Mouse (Mus musculus): ENCODE data around the gene Zp2. TPM values are rescaled to one million over a fixed set of nuclear protein-coding genes. Genes with fewer than 3 reads are reported as not detected.

Zp2 gene
- 0.39 TPM for polyA plus RNA-seq (2014; fragmentation: Illumina TruSeq; extraction: RNeasy Lipid Tissue Mini Kit (QIAGEN cat#74804); ENCODE audit: low read depth, low replicate concordance)

DNA sequence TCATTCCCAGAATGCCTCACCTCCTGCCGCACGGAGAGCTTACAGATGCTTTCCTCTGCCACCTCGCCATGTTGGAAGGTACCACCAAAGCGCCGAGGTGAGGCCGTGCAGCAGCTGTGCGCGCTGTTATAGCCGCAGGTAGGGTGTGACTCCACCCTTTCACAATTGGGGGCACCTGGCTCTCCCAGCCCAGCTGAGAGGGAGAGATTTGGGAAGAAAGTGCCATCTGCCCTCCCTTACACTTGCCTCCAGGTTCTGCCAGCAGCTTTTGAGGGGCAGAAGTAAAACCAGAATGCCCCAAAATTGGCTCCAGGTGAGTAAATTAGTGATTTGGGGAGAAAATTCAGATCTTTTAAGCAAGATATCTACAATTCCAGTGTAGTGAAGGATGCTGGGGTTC is at the start of gene Zp2:
Gene Zp2 (minus strand): TSS at position 101 of the 400 bp plus-strand sequence.

DNA sequence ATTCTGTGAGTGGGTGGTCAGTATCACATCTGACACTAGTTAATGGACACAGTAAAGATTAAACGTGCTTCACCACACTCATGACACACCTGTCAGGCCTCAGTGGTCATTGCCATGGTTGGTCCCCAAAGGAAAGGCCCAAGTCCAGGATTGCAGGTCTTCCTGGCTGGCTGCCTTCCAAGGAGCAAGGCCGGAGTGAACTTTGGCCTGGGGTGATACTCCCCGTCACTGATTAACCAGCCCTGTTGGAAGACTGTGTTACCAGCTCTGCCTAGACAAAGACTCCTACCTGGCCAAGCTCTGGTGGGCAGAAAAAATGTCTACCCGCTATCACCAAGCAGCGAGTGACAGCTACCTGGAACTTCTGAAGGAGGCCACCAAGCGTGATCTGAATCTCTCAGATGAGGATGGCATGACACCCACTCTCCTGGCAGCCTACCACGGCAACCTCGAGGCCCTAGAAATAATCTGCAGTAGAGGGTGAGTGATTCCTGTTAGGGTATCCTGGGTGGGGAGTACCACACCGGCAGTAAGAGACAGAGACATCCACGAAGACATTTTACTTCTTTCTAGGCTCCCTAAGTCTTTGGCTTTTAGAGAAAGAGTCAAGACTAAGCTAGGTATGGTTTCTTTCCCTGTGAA is 28.6 kb upstream of the Zp2 start, which contains the start of gene Anks4b:
Gene Anks4b (plus strand): TSS at position 256 of the 642 bp plus-strand sequence.

GRCm38 (mm10) chr7:120102164-120102972 is 42.7 kb downstream of the Zp2 start, which contains the start of gene Tmem159:
Tmem159 (plus strand) TSS chr7:120102353.

DNA sequence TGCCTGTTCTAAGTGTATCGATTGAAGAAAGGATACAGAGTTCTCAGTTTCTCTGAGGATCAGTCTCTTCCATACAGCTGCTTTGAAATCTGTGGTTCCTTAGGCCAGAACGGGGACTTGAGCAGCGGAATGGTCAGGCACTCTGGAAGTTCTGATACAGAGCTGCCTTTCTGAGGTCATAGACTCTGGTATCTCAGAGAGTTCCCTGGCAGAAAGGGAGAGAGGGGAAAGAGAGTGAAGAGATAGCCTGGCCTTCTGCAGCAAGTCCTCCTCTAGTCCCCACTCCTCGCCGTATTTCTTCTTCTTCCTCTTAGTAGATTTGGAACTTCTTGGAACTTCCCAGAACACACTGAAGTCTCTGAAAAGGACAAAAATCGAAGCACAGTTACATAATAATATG is 49.9 kb downstream of the Zp2 start, which contains the start of gene Dnah3:
Gene Dnah3 (minus strand): TSS at position 101 of the 400 bp plus-strand sequence.

Other genes starting within 250 kb of the Zp2 start
- gene Lyrm1, start 249.4 kb downstream of the Zp2 start, polyA plus RNA-seq (2014; fragmentation: Illumina TruSeq; extraction: RNeasy Lipid Tissue Mini Kit (QIAGEN cat#74804); ENCODE audit: low read depth, low replicate concordance), result 10.9 TPM
- 5.8 TPM for gene Dcun1d3, start 249.0 kb downstream of the Zp2 start, polyA plus RNA-seq (2014; fragmentation: Illumina TruSeq; extraction: RNeasy Lipid Tissue Mini Kit (QIAGEN cat#74804); ENCODE audit: low read depth, low replicate concordance)
- not detected for gene Dnah3, start 50.0 kb downstream of the Zp2 start, polyA plus RNA-seq (2014; fragmentation: Illumina TruSeq; extraction: RNeasy Lipid Tissue Mini Kit (QIAGEN cat#74804); ENCODE audit: low read depth, low replicate concordance)
- gene Tmem159, start 42.9 kb downstream of the Zp2 start, polyA plus RNA-seq (2014; fragmentation: Illumina TruSeq; extraction: RNeasy Lipid Tissue Mini Kit (QIAGEN cat#74804); ENCODE audit: low read depth, low replicate concordance), result 39.3 TPM
- not detected for gene Anks4b, start 28.6 kb upstream of the Zp2 start, polyA plus RNA-seq (2014; fragmentation: Illumina TruSeq; extraction: RNeasy Lipid Tissue Mini Kit (QIAGEN cat#74804); ENCODE audit: low read depth, low replicate concordance)
- 0.68 TPM for gene Crym, start 56.8 kb upstream of the Zp2 start, polyA plus RNA-seq (2014; fragmentation: Illumina TruSeq; extraction: RNeasy Lipid Tissue Mini Kit (QIAGEN cat#74804); ENCODE audit: low read depth, low replicate concordance)
- gene Abca14, start 58.7 kb upstream of the Zp2 start, polyA plus RNA-seq (2014; fragmentation: Illumina TruSeq; extraction: RNeasy Lipid Tissue Mini Kit (QIAGEN cat#74804); ENCODE audit: low read depth, low replicate concordance), result not detected
- gene Abca15, start 183.4 kb upstream of the Zp2 start, polyA plus RNA-seq (2014; fragmentation: Illumina TruSeq; extraction: RNeasy Lipid Tissue Mini Kit (QIAGEN cat#74804); ENCODE audit: low read depth, low replicate concordance), result not detected